Mouse (Mus musculus) embryonic facial prominence, embryonic 13.5 days (tissue): Measurements from ENCODE around the gene Blmh. TPM values are rescaled to one million over a fixed set of nuclear protein-coding genes. Genes with fewer than 3 reads are reported as not detected.

ENCODE experiments used
- ATAC-seq: fragments of 200-750 bp; cut with Nextera tagmentation; 2 replicates; pipeline ENCODE4 v1.8.0; 2017; ENCODE audit warnings: low read depth; ENCODE audit not compliant: insufficient number of reproducible peaks, insufficient read depth, low FRiP score, low TSS enrichment
- H3K27ac ChIP-seq: fragments of 300-500 bp; sonication (generic); 2 replicates; pipeline ENCODE4 v1.5.1; 2015; ENCODE audit warnings: moderate library complexity, mild to moderate bottlenecking, inconsistent platforms
- H3K27me3 ChIP-seq: fragments of 300-500 bp; sonication (generic); 2 replicates; pipeline ENCODE4 v1.6.1; 2015; ENCODE audit warnings: mild to moderate bottlenecking, inconsistent platforms
- H3K36me3 ChIP-seq: fragments of 300-500 bp; sonication (generic); 2 replicates; pipeline ENCODE4 v1.6.1; 2015; ENCODE audit warnings: mild to moderate bottlenecking, inconsistent platforms
- H3K4me1 ChIP-seq: fragments of 300-500 bp; sonication (generic); 2 replicates; pipeline ENCODE4 v1.6.1; 2015; ENCODE audit warnings: inconsistent platforms
- H3K4me2 ChIP-seq: fragments of 300-500 bp; sonication (generic); 2 replicates; pipeline ENCODE4 v1.6.1; 2015; ENCODE audit warnings: moderate library complexity, mild to moderate bottlenecking, inconsistent platforms
- H3K4me3 ChIP-seq: fragments of 300-500 bp; sonication (generic); 2 replicates; pipeline ENCODE4 v1.5.1; 2015; ENCODE audit warnings: mild to moderate bottlenecking, inconsistent platforms
- H3K9ac ChIP-seq: fragments of 300-500 bp; sonication (generic); 2 replicates; pipeline ENCODE4 v1.6.1; 2015; ENCODE audit warnings: mild to moderate bottlenecking, inconsistent platforms
- H3K9me3 ChIP-seq: fragments of 300-500 bp; sonication (generic); 2 replicates; pipeline ENCODE4 v1.6.1; 2016; ENCODE audit warnings: inconsistent platforms
- WGBS: fragments of 180-500 bp; shearing (Covaris S2); methylation state at CpG from one replicate; pipeline ENCODE4 v1.1.7; 2015; ENCODE audit warnings: mixed read lengths; 5-methylcytosine and 5-hydroxymethylcytosine counted together
- polyA plus RNA-seq: library from polyadenylated mRNA; unstranded; fragments of >200 nt; fragmentation: Nextera tagmentation; extraction: Ambion mirVana; gene quantifications from 2 replicates; pipeline ENCODE4 v1.2.1, GENCODE M21; 2015

The Blmh gene
- polyA plus RNA-seq, 1 experiment from 2014 or later = 171 TPM

GRCm38 (mm10) chr11:77002361-77002760 lies 77.8 kb downstream of the Blmh start:
- Histone ChIP-seq H3K4me1 (peaks cover 26% of the 10 kb centered on the region), H3K4me2 (no peak overlapping the region), H3K9me3 (no peaks in the 10 kb centered on the region), H3K4me3 (no peak overlapping the region), H3K36me3 (no peaks in the 10 kb centered on the region), H3K27me3 (peaks cover 42% of the 10 kb centered on the region), H3K27ac (no peak overlapping the region), H3K9ac (no peak overlapping the region)
- no peak for ATAC-seq
- 75% methylated on average over 1 of the region's 1 CpGs for WGBS

- Histone ChIP-seq H3K27ac (no peak overlapping the region), H3K4me3 (no peak overlapping the region), H3K27me3 (peaks cover 14% of the 10 kb centered on the region), H3K4me1 (peaks cover 11% of the 10 kb centered on the region), H3K9ac (no peak overlapping the region), H3K9me3 (no peaks in the 10 kb centered on the region), H3K36me3 (no peaks in the 10 kb centered on the region), H3K4me2 (no peak overlapping the region)
- WGBS = 16% methylated on average over 4 of the region's 4 CpGs
- ATAC-seq = no peak
Measured at GRCm38 (mm10) chr11:77005881-77006280, 81.3 kb downstream of the Blmh start.

- Histone ChIP-seq H3K36me3 (no peaks in the 10 kb centered on the region), H3K9me3 (no peaks in the 10 kb centered on the region), H3K27me3 (peaks cover 9% of the 10 kb centered on the region), H3K27ac (no peak overlapping the region), H3K4me1 (peaks cover 11% of the 10 kb centered on the region), H3K4me2 (peak overlapping the region; percentile 9; the same call in 1 of the 2 replicates), H3K4me3 (no peak overlapping the region), H3K9ac (no peak overlapping the region)
- ATAC-seq = no peak
- 24% methylated on average over 6 of the region's 6 CpGs for WGBS
Measured at GRCm38 (mm10) chr11:77006616-77007015, 82.0 kb downstream of the Blmh start.

GRCm38 (mm10) chr11:77009069-77010025 lies 84.7 kb downstream of the Blmh start:
- ATAC-seq = no peak

GRCm38 (mm10) chr11:77010762-77011475 lies 86.3 kb downstream of the Blmh start:
- Histone ChIP-seq H3K27ac (no peak overlapping the region), H3K27me3 (peaks cover 5% of the 10 kb centered on the region), H3K4me3 (no peak overlapping the region), H3K9me3 (no peaks in the 10 kb centered on the region), H3K36me3 (no peaks in the 10 kb centered on the region), H3K4me2 (no peak overlapping the region), H3K9ac (no peak overlapping the region), H3K4me1 (peaks cover 8% of the 10 kb centered on the region)
- WGBS = 80% methylated on average over 10 of the region's 10 CpGs
- no peak for ATAC-seq

More at GRCm38 (mm10) chr11:77009069-77010025, 84.7 kb downstream of the Blmh start:
- peaks cover 5% of the 10 kb centered on the region for H3K27me3 ChIP-seq
- no peak overlapping the region for H3K4me3 ChIP-seq
- no peaks in the 10 kb centered on the region for H3K9me3 ChIP-seq
- 79% methylated on average over 16 of the region's 16 CpGs for WGBS
- H3K27ac ChIP-seq = no peak overlapping the region
- no peak overlapping the region for H3K4me2 ChIP-seq
- no peaks in the 10 kb centered on the region for H3K36me3 ChIP-seq
- H3K4me1 ChIP-seq = peaks cover 8% of the 10 kb centered on the region
- H3K9ac ChIP-seq = no peak overlapping the region

GRCm38 (mm10) chr11:77018046-77018445 lies 93.4 kb downstream of the Blmh start:
- H3K27ac ChIP-seq = no peak overlapping the region
- no peaks in the 10 kb centered on the region for H3K4me1 ChIP-seq
- WGBS = 84% methylated on average over 11 of the region's 11 CpGs
- no peaks in the 10 kb centered on the region for H3K9me3 ChIP-seq
- H3K4me2 ChIP-seq = no peak overlapping the region
- H3K27me3 ChIP-seq = no peaks in the 10 kb centered on the region
- no peak overlapping the region for H3K4me3 ChIP-seq
- no peak for ATAC-seq
- no peaks in the 10 kb centered on the region for H3K36me3 ChIP-seq
- H3K9ac ChIP-seq = no peak overlapping the region

- WGBS = 71% methylated on average over 8 of the region's 8 CpGs
Measured at GRCm38 (mm10) chr11:77019539-77019938, 94.9 kb downstream of the Blmh start.

GRCm38 (mm10) chr11:77021749-77022396 lies 97.3 kb downstream of the Blmh start:
- Histone ChIP-seq H3K9ac (no peak overlapping the region), H3K36me3 (no peaks in the 10 kb centered on the region), H3K27ac (no peak overlapping the region), H3K4me3 (no peak overlapping the region), H3K27me3 (no peaks in the 10 kb centered on the region), H3K4me2 (no peak overlapping the region), H3K4me1 (no peaks in the 10 kb centered on the region), H3K9me3 (no peaks in the 10 kb centered on the region)
- ATAC-seq = no peak
- WGBS = 75% methylated on average over 9 of the region's 9 CpGs

More at GRCm38 (mm10) chr11:77019539-77019938, 94.9 kb downstream of the Blmh start:
- Histone ChIP-seq H3K4me3 (no peak overlapping the region), H3K36me3 (no peaks in the 10 kb centered on the region), H3K9ac (no peak overlapping the region), H3K4me2 (no peak overlapping the region), H3K27ac (no peak overlapping the region), H3K27me3 (no peaks in the 10 kb centered on the region), H3K9me3 (no peaks in the 10 kb centered on the region), H3K4me1 (no peaks in the 10 kb centered on the region)
- no peak for ATAC-seq

GRCm38 (mm10) chr11:77026559-77026958 lies 102.0 kb downstream of the Blmh start:
- Histone ChIP-seq H3K9me3 (no peaks in the 10 kb centered on the region), H3K4me3 (no peak overlapping the region), H3K27me3 (no peaks in the 10 kb centered on the region), H3K9ac (no peak overlapping the region), H3K27ac (no peak overlapping the region), H3K36me3 (no peaks in the 10 kb centered on the region), H3K4me2 (no peak overlapping the region), H3K4me1 (no peaks in the 10 kb centered on the region)
- 77% methylated on average over 3 of the region's 3 CpGs for WGBS
- no peak for ATAC-seq

GRCm38 (mm10) chr11:77028157-77028556 lies 103.5 kb downstream of the Blmh start:
- WGBS = 86% methylated on average over 3 of the region's 3 CpGs
- no peak overlapping the region for H3K4me3 ChIP-seq
- H3K27me3 ChIP-seq = no peaks in the 10 kb centered on the region
- ATAC-seq = no peak
- no peak overlapping the region for H3K9ac ChIP-seq
- H3K4me2 ChIP-seq = no peak overlapping the region
- H3K36me3 ChIP-seq = no peaks in the 10 kb centered on the region
- H3K27ac ChIP-seq = no peak overlapping the region
- H3K4me1 ChIP-seq = no peaks in the 10 kb centered on the region
- H3K9me3 ChIP-seq = no peaks in the 10 kb centered on the region

- Histone ChIP-seq H3K9ac (no peak overlapping the region), H3K27ac (no peak overlapping the region), H3K4me1 (no peaks in the 10 kb centered on the region), H3K9me3 (no peaks in the 10 kb centered on the region), H3K4me3 (no peak overlapping the region), H3K4me2 (no peak overlapping the region), H3K27me3 (no peaks in the 10 kb centered on the region), H3K36me3 (no peaks in the 10 kb centered on the region)
- ATAC-seq = no peak
- WGBS = 81% methylated on average over 14 of the region's 14 CpGs
Measured at GRCm38 (mm10) chr11:77031151-77031934, 106.7 kb downstream of the Blmh start.
